Mouse (Mus musculus) intestine, postnatal 0 days (tissue): ENCODE measurements around the gene Hilpda. TPM values are rescaled to one million over a fixed set of nuclear protein-coding genes. Genes with fewer than 3 reads are reported as not detected.

ENCODE experiments used
- ATAC-seq: fragments of 200-750 bp; cut with Nextera tagmentation; 2 replicates; pipeline ENCODE4 v1.8.0; 2017; ENCODE audit warnings: mild to moderate bottlenecking, moderate TSS enrichment, moderate library complexity
- H3K27ac ChIP-seq: fragments of 300-500 bp; sonication (generic); 2 replicates; pipeline ENCODE4 v1.5.1; 2014; ENCODE audit warnings: mild to moderate bottlenecking, low read depth, low read length, moderate library complexity
- H3K27me3 ChIP-seq: fragments of 300-500 bp; sonication (generic); replicated peaks from 2 replicates; pipeline ENCODE4 v1.6.1; 2014; ENCODE audit warnings: low read length, mixed read lengths; ENCODE audit not compliant: control insufficient read depth, insufficient read depth
- H3K36me3 ChIP-seq: fragments of 300-500 bp; sonication (generic); 2 replicates; pipeline ENCODE4 v1.6.1; 2014; ENCODE audit warnings: mild to moderate bottlenecking, moderate library complexity; ENCODE audit not compliant: control insufficient read depth, insufficient read depth
- H3K4me1 ChIP-seq: fragments of 300-500 bp; sonication (generic); replicated peaks from 2 replicates; pipeline ENCODE4 v1.6.1; 2014; ENCODE audit warnings: antibody characterized with exemption, low read length, mixed read lengths; ENCODE audit not compliant: control insufficient read depth, insufficient read depth
- H3K4me2 ChIP-seq: fragments of 300-500 bp; sonication (generic); replicated peaks from 2 replicates; pipeline ENCODE4 v1.6.1; 2014; ENCODE audit warnings: low read depth, mild to moderate bottlenecking, moderate library complexity
- H3K4me3 ChIP-seq: fragments of 300-500 bp; sonication (generic); 2 replicates; pipeline ENCODE4 v1.5.1; 2014; ENCODE audit warnings: low read depth, low read length
- H3K9ac ChIP-seq: fragments of 300-500 bp; sonication (generic); 2 replicates; pipeline ENCODE4 v1.6.1; 2014; ENCODE audit warnings: mild to moderate bottlenecking, low read depth, low read length
- H3K9me3 ChIP-seq: fragments of 300-500 bp; sonication (generic); 2 replicates; pipeline ENCODE4 v1.6.1; 2016; ENCODE audit warnings: mixed run types; ENCODE audit not compliant: control insufficient read depth
- CTCF ChIP-seq: sonication (generic); IDR thresholded peaks from 2 replicates; pipeline ENCODE4 v1.5.1; 2016; ENCODE audit warnings: low read depth, mild to moderate bottlenecking, control low read depth, antibody characterized with exemption, moderate library complexity
- WGBS: fragments of 180-500 bp; shearing (Covaris S2); extraction: QIAGEN DNeasy Blood & Tissue Kit; methylation state at CpG from one replicate; pipeline ENCODE4 v1.1.7; 2014; 5-methylcytosine and 5-hydroxymethylcytosine counted together
- polyA plus RNA-seq: library from polyadenylated mRNA; unstranded; fragments of >200 nt; fragmentation: Nextera tagmentation; extraction: Ambion mirVana; gene quantifications from 2 replicates; pipeline ENCODE4 v1.2.1, GENCODE M21; 2015

The Hilpda gene
- polyA plus RNA-seq, 1 experiment from 2014 or later, result 27.2 TPM

- no peak for ATAC-seq
- Histone ChIP-seq H3K36me3 (no peaks in the 10 kb centered on the region), H3K4me3 (no peak overlapping the region), H3K4me1 (no peaks in the 10 kb centered on the region), H3K9me3 (no peaks in the 10 kb centered on the region), H3K9ac (no peak overlapping the region), H3K27me3 (no peaks in the 10 kb centered on the region), H3K4me2 (no peak overlapping the region), H3K27ac (no peak overlapping the region)
- TF ChIP-seq CTCF, result no peak
- WGBS, result 43% methylated on average over 7 of the region's 7 CpGs
These were observed 8.4 kb downstream of the Hilpda start for GRCm38 (mm10) chr6:29280671-29281070.

DNA sequence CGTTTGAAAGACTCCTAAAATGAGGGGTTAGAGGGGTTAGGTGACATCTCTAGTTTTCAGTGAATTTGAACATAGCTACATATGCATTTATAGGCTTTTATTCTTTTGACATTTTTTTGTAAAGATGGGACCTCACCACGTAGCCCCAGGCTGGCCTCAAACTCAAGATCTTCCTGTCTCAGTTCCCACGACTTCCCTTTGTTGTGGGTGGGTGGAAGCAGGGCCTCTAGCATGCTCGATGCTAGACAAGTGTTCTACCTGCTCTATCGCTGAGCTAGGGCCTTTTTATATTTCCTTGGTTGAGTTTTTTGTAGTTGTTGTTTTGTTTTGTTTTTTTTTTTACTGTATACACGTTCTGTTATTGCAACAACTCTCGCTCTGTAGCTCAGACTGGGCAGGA is 14.6 kb downstream of the Hilpda start:
- no peaks in the 10 kb centered on the region for H3K4me1 ChIP-seq
- no peaks in the 10 kb centered on the region for H3K9me3 ChIP-seq
- H3K9ac ChIP-seq, result no peak overlapping the region
- H3K27ac ChIP-seq, result no peak overlapping the region
- no peak for ATAC-seq
- H3K4me2 ChIP-seq, result no peak overlapping the region
- no peak overlapping the region for H3K4me3 ChIP-seq
- H3K27me3 ChIP-seq, result no peaks in the 10 kb centered on the region
- no peaks in the 10 kb centered on the region for H3K36me3 ChIP-seq
- no peak for TF ChIP-seq CTCF
- WGBS, result 80% methylated on average over 7 of the region's 7 CpGs

GRCm38 (mm10) chr6:29287481-29287880 is 15.2 kb downstream of the Hilpda start:
- WGBS, result 60% methylated on average over 6 of the region's 6 CpGs
- no peak for ATAC-seq

GRCm38 (mm10) chr6:29287944-29288343 is 15.7 kb downstream of the Hilpda start:
- H3K4me1 ChIP-seq, result no peaks in the 10 kb centered on the region
- H3K9me3 ChIP-seq, result no peaks in the 10 kb centered on the region
- H3K9ac ChIP-seq, result no peak overlapping the region
- 71% methylated on average over 5 of the region's 5 CpGs for WGBS
- H3K36me3 ChIP-seq, result no peaks in the 10 kb centered on the region
- H3K27me3 ChIP-seq, result no peaks in the 10 kb centered on the region
- H3K27ac ChIP-seq, result no peak overlapping the region
- H3K4me3 ChIP-seq, result no peak overlapping the region
- no peak for ATAC-seq
- no peak overlapping the region for H3K4me2 ChIP-seq
- TF ChIP-seq CTCF, result no peak

More at GRCm38 (mm10) chr6:29287481-29287880, 15.2 kb downstream of the Hilpda start:
- H3K4me2 ChIP-seq, result no peak overlapping the region
- H3K9ac ChIP-seq, result no peak overlapping the region
- no peaks in the 10 kb centered on the region for H3K36me3 ChIP-seq
- no peaks in the 10 kb centered on the region for H3K4me1 ChIP-seq
- H3K27ac ChIP-seq, result no peak overlapping the region
- no peak overlapping the region for H3K4me3 ChIP-seq
- H3K9me3 ChIP-seq, result no peaks in the 10 kb centered on the region
- no peaks in the 10 kb centered on the region for H3K27me3 ChIP-seq
- TF ChIP-seq CTCF, result no peak

GRCm38 (mm10) chr6:29288651-29289050 is 16.4 kb downstream of the Hilpda start:
- ATAC-seq, result no peak
- no peaks in the 10 kb centered on the region for H3K4me1 ChIP-seq
- H3K27ac ChIP-seq, result no peak overlapping the region
- H3K4me3 ChIP-seq, result no peak overlapping the region
- no peak for TF ChIP-seq CTCF
- H3K27me3 ChIP-seq, result no peaks in the 10 kb centered on the region
- no peak overlapping the region for H3K4me2 ChIP-seq
- H3K9me3 ChIP-seq, result no peaks in the 10 kb centered on the region
- 53% methylated on average over 6 of the region's 6 CpGs for WGBS
- no peak overlapping the region for H3K9ac ChIP-seq
- H3K36me3 ChIP-seq, result no peaks in the 10 kb centered on the region

DNA sequence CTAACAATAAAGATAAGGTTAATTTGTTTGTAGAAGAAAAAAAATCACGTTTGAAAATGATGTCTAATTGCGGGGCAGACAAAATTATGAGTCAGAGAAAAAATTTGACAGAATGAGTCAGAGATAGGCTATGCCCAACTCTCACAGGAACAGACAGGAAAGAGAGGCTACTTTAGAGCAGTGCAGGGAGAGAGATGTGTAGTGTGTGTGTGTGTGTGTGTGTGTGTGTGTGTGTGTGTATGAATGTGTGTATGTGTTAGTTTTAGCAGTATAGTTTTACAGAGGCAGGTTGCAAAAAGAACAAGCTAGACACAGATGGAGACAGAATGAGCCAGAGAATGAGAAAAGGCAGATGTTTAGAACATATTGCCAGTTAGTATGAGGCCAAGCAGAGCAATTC is 26.8 kb downstream of the Hilpda start:
- H3K4me2 ChIP-seq, result no peak overlapping the region
- TF ChIP-seq CTCF, result no peak
- no peak for ATAC-seq
- H3K36me3 ChIP-seq, result no peaks in the 10 kb centered on the region
- no peaks in the 10 kb centered on the region for H3K4me1 ChIP-seq
- no peak overlapping the region for H3K27ac ChIP-seq
- no peaks in the 10 kb centered on the region for H3K27me3 ChIP-seq
- H3K9ac ChIP-seq, result no peak overlapping the region
- WGBS, result 18% methylated on average over 2 of the region's 2 CpGs
- H3K4me3 ChIP-seq, result no peak overlapping the region
- no peaks in the 10 kb centered on the region for H3K9me3 ChIP-seq

- Histone ChIP-seq H3K36me3 (no peaks in the 10 kb centered on the region), H3K27me3 (no peaks in the 10 kb centered on the region), H3K27ac (no peak overlapping the region), H3K4me2 (no peak overlapping the region), H3K9ac (no peak overlapping the region), H3K4me3 (no peak overlapping the region), H3K9me3 (no peaks in the 10 kb centered on the region), H3K4me1 (no peaks in the 10 kb centered on the region)
- ATAC-seq, result no peak
- no peak for TF ChIP-seq CTCF
These were observed 31.0 kb downstream of the Hilpda start for GRCm38 (mm10) chr6:29303251-29303650.
